26 mouse cellular contexts compared by ENCODE assay signal in the genomic region with DNA sequence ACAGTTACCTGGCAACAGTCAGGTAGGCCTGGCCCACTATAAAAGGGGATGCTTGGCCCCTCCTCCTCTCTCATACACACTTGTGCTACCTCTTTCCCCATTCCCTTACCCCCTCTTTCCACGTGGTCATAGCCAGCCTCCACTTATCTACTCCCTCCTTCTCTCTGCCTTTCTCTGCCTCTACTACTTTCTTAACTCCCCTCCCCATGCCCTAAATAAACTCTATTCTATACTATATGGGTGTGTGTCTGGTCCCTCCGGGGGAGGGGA. TPM values are rescaled to one million over a fixed set of nuclear protein-coding genes. Genes with fewer than 3 reads are reported as not detected.
"Had no signal": no experiment of that assay in that cellular context is flagged by ENCODE, and none has a peak within 500 bp of the region (broad histone marks: within the 10 kb centered on the region; RNA-seq: fewer than 3 reads in every experiment).

No protein-coding gene starts in this region.

- H3K9ac ChIP-seq: heart, embryonic 12.5 days; hindbrain, embryonic 12.5 days; hindbrain, embryonic 14.5 days; kidney, embryonic 15.5 days; limb, embryonic 13.5 days; limb, embryonic 15.5 days had no signal

- H3K27ac ChIP-seq: gastrocnemius, adult 2 months; heart, embryonic 10.5 days; hindbrain, embryonic 10.5 days; hindbrain, embryonic 12.5 days; hindbrain, embryonic 14.5 days; kidney, embryonic 15.5 days; kidney, postnatal 0 days; limb, embryonic 13.5 days; limb, embryonic 15.5 days had no signal

- ATAC-seq: hindbrain, embryonic 16.5 days; inflammation-experienced regulatory T-cells, adult 6 months had no signal

- H3K4me1 ChIP-seq: heart, embryonic 10.5 days; heart, embryonic 12.5 days; kidney, embryonic 15.5 days; limb, embryonic 13.5 days; limb, embryonic 15.5 days had no signal

- H3K9me3 ChIP-seq: heart, embryonic 10.5 days; heart, embryonic 12.5 days; hindbrain, embryonic 10.5 days; hindbrain, embryonic 12.5 days; kidney, embryonic 15.5 days; limb, embryonic 13.5 days; limb, embryonic 15.5 days had no signal

- H3K36me3 ChIP-seq: heart, embryonic 10.5 days; heart, embryonic 12.5 days; hindbrain, embryonic 10.5 days; hindbrain, embryonic 12.5 days; kidney, embryonic 15.5 days; limb, embryonic 13.5 days; limb, embryonic 15.5 days had no signal

- H3K4me2 ChIP-seq: heart, embryonic 12.5 days; hindbrain, embryonic 12.5 days; hindbrain, embryonic 14.5 days; kidney, embryonic 15.5 days; limb, embryonic 13.5 days; limb, embryonic 15.5 days had no signal

- H3K27me3 ChIP-seq: hindbrain, embryonic 12.5 days; limb, embryonic 13.5 days; limb, embryonic 15.5 days had no signal

- H3K4me3 ChIP-seq: gastrocnemius, adult 2 months; heart, embryonic 10.5 days; heart, embryonic 12.5 days; hindbrain, embryonic 10.5 days; hindbrain, embryonic 12.5 days; kidney, embryonic 15.5 days; limb, embryonic 13.5 days; limb, embryonic 15.5 days had no signal

- DNase-seq: gastrocnemius, adult 2 months; gastrocnemius, postnatal 10 days; gastrocnemius, postnatal 25 days; heart, adult 18-20 months; heart, postnatal 10 days; heart, postnatal 4 days; kidney, adult 18-20 months; kidney, adult 9 months; kidney, postnatal 14 days; kidney, postnatal 36 days; layer of hippocampus, adult 9-11 months; layer of hippocampus, postnatal 36 days; left cerebral cortex, postnatal 4 days had no signal

RNA-seq across cellular contexts. Expression of a gene that starts 32.9 kb away (rescaled TPM):
- polyA plus RNA-seq: frontal cortex, adult 2 months; heart, embryonic 10.5 days; hindbrain, embryonic 10.5 days; hindbrain, embryonic 12.5 days; limb, embryonic 11.5 days; limb, embryonic 13.5 days had no signal
